Mouse (Mus musculus) lung, adult 2 months (tissue): Measurements from ENCODE around the gene Slc12a1.

Experiments
- CTCF ChIP-seq: fragments of 200-500 bp; IDR thresholded peaks from 2 replicates; pipeline ENCODE4 v1.5.1; 2011; ENCODE audit warnings: mild to moderate bottlenecking, low read length, control low read depth; ENCODE audit not compliant: insufficient read depth
- POLR2A ChIP-seq: fragments of 200-500 bp; IDR thresholded peaks from 2 replicates; pipeline ENCODE4 v1.6.1; 2011; ENCODE audit warnings: low read depth, mild to moderate bottlenecking, control low read depth, low read length, borderline replicate concordance; ENCODE audit errors: extremely low read depth

DNA sequence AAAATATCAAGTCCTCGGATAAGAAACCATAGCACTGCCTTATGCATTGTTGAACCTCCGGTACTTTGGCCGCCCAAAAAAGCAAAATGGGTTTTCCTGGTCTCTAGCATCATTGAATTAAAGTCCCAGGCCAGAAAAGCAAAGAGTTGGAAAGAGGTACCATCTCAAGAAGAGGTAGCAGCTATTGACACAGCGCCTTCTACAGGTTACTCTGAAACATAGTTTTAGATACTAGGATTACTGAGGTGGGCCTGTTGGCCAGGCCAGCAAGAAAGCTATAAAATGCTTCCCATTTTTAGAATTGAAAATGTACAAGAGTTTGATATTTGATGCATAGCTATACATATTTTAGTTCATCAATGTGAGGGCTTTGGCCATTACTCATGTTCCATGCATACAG lies 97.6 kb downstream of the Slc12a1 start:
- no peak for TF ChIP-seq CTCF
- TF ChIP-seq POLR2A: no peak
